Mouse (Mus musculus) cerebellum, postnatal 4 days (tissue): Measurements from ENCODE around the gene Ugt1a10.
"Not testable (repeated sequence)": the region's sequence is repeated elsewhere in the genome, so short reads cannot be mapped to it uniquely, and the experiment has no call there.

ENCODE experiments used
- DNase-seq, 2 experiments: peaks; one replicate each; pipeline ENCODE4 v3.0.0; 2022; ENCODE audit warnings: low spot score in 2 of 2, mixed read lengths in 1 of 2

The Ugt1a10 gene

DNA sequence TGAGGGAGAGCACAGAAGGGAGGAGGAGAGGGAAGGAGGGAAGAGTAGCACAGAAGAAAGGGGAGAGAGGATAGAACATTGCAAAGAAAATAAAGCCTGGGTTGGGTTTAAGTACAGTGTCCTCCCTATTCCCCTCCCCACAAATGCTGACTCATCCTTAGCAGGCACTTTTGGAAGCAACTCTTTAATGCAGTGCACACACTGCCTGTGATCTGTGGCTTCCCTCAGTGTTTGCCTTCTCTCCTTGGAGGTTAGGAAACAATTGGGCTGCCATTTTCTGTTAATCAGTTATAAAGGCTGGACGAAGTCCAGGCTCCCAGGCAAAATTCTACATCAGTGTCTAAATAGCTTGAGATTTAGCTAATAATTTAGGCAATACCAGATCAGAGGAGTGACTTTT is 85.3 kb downstream of the Ugt1a10 start:
- DNase-seq, result not testable (repeated sequence)

DNA sequence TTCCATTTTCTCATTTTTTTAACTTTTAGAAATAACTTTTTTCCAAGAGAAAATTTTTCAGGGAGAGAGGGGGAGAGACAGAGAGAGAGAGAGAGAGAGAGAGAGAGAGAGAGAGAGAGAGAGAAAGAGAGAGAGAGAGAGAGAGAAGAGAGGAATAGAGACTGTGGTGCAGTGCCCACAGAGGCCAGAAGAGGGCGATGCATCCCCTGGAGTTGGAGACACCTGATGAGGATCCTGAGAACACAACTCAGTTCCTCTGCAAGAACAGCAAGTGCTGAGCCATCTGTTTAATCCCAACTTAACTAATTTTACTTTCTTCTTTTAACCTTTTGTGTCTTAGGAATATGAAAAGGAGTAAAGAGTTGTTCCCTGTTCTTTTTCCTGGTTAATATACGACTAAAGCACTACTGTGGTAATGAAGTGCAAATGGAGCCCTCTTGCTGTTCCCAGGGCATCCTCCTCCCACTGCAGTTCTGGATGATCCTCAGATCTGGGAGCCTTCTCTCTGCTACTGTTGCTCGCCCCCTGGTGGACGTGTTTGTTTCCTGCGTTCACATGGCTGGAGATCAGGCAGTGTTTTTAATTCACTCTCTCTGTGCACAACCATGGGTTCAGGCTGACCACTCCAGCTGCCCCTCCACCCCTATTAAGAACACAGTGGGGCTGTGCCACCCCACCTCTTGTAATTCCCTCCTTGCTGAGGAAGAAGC is 88.9 kb downstream of the Ugt1a10 start:
- peak in 1 of 2 experiments; percentile 59 for DNase-seq

DNA sequence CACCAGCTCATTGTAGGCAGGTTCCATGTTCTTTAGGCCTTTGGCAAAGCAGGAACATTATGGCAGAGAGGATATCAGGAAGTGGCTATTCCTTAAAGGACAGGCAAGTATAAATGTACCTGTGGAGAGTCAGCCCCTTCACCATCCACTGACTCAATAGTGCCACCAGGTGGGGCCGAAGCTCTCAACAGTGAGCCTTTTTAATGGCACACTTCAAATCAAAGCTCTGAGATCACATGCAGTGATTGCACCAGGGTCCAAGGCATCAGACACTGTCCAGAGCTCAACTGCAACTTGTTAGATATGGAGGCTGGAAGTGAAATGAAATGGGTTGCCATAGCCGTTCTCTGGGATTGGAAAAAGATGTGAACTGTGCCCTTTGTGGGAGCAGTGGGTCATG is 90.1 kb downstream of the Ugt1a10 start:
- not testable (repeated sequence) for DNase-seq

DNA sequence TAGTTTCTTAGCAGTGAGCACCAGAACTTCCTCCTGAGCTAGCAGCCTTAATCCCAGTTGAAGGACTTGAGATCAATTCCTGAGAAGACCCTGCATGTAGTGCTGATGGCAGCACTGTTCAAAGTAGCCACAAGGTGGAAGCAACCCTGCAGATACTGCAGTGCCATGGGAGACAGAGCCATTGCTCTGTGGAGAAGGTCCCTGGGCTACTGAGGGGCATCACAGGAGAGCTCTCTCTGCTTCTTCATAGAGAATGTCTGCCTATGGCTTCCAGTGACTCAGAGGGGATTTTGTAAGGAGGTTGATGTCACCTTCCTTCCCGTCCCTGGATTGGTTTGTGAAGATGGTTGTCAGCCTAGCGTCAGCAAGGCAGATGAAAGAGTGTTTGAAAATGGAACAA is 94.9 kb downstream of the Ugt1a10 start:
- not testable (repeated sequence) for DNase-seq

DNA sequence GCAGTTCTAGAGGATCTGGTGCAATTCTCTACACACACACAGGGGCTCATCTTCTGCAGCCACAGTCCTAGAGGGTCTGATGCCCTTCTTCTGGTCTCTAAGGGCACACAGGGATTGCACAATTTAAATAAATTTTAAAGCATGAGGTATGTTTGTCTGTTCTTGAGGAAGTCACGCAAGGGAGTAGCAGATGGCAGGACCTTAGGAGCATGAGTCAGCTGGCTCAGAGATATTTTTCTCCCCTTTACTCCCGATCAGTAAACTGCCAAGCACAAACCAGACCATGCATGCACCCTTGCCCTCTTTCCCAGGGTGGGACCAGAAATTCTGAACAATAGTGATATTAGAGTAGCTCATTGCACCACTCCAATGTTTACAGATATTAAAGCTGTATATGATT is 103.2 kb downstream of the Ugt1a10 start:
- DNase-seq, result no peak

DNA sequence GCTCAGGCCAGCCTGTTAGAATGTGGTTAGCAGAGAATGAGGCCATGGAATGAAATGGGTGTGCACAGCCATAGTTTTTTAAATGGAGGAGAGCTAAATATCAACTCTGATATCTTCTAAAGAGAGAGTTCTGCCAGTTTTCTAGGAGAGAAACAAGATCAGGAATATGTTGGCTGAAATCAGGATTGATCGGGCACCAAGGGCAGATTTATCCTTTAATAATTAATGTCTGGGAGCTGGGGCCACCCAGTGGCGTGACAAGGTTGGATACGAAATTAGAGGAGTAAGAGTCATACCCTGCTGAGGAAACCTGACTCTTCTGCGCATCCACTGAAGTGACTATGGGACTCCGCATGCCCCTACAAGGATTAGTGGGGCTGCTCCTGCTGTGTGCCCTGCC is 110.5 kb downstream of the Ugt1a10 start, which contains the start of gene Ugt1a5:
Gene Ugt1a5, plus strand, starts transcription at position 302 of the 400 bp plus-strand sequence.
- no peak for DNase-seq

DNA sequence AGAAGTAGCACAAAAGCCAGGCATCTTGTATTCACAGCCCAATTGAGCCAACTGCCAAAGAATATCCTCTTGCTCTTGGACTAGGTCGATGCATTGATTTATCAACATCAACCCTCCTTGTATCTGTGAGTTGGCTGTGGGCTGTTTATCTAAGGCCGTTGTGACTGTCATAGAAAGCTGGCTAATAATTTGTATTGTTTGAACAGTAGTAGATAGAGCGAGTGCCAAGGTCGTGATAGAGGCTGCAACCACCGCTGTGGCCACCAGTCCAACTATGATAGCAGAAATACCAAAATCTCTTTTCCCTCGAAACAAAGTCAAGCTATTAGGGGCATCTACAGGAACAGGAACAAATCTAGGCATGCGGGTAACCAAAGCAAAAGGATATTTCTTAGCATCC is 117.0 kb downstream of the Ugt1a10 start:
- not testable (repeated sequence) for DNase-seq

DNA sequence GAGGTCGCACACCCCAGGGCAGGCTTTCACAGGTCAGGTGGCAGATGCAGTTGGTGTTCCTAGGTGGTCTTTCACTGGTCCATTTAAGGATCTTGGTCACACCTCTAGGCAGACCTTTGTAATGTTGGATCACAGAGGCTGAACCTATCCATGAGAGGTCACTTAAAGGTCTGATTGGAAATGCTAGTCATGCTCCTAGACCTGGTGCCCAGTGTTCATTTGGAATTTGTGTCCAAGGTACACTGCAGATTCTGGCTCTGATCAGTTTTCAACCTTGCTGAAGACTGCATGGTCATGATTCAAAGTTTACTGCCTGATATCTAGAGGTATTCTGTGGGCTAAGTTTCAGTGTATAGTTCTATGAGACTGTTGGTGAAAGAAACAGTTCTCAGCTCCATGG is 124.5 kb downstream of the Ugt1a10 start:
- no peak for DNase-seq

DNA sequence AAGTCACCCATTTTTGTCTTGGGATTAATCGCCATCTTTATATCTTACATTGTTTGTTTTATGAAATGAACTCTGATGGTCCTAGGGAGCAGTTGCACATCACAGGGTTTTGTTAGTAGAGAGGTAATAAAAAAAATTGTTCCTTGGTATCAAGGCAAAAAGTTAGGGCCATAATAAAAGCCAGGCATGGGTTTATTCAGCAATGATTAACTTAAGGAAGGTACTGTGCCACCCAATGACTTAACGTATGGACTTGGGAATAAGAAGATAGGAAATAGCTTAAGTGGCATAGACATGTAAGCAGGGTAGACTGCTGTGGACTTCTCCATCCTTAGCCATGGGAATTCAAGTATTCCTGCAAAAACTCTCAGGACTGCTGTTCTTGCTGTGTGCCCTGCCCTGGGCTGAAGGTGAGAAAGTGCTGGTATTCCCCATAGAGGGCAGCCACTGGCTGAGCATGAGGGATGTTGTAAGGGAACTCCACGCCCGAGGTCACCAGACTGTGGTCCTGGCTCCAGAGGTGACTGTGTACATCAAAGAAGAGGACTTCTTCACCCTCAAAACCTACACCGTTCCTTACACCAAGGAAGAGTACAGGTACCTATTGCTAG is 131.2 kb downstream of the Ugt1a10 start:
- DNase-seq, result no peak

DNA sequence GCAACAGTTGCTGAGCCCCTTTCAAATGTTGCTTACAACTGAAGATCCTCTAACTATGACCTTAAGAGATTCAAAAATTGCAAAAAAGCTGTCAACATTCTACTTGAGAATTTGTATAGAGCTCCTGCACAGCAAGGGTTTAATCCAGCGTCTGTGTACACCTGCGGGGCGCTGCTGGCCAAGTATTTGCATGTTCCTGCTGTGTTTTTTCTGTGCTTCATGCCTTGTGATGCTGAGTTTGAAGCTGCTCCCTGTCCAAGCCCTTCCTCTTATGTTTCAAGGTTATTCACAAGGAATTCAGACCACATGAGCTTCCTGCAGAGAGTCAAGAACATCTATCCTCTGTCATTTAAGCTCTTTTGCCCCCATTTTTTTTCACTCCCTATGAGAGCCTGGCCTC is 136.9 kb downstream of the Ugt1a10 start:
- DNase-seq, result no peak

DNA sequence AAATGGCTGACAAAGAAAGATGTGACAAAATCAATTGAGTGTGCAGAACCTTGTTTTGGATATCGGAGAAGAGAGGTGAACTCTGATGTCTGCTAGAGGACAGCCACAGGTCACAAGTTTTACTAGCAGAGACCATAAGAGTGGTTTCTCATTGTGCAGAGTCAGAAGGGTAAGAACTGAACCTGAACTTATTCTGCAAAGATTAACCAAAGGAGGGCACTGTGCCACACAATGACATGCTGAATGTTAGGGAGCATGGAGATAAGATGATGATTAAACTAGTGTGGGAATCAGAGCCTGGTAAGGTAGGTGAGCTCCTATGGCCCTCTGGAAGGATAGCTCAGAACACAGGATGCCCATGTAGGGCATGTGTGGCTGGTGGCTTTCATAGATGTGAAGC is 140.5 kb downstream of the Ugt1a10 start:
- no peak for DNase-seq

DNA sequence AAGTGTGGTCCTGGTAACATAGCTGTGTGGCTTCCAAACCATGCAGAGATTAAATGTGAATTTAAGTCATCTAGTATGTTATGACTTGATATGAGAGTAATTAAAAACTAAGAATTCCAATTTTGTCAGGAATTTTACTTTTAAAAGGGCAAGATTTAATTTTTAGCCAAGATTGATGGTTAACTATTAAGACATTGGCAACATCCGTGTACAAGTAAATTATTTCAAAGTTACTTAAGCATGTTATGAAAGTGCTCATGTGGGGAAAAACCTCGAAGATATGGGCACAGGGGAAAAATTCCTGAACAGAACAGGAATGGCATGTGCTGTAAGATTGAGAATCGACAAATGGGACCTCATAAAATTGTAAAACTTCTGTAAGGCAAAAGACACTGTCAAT is 142.3 kb downstream of the Ugt1a10 start:
- DNase-seq, result no peak

DNA sequence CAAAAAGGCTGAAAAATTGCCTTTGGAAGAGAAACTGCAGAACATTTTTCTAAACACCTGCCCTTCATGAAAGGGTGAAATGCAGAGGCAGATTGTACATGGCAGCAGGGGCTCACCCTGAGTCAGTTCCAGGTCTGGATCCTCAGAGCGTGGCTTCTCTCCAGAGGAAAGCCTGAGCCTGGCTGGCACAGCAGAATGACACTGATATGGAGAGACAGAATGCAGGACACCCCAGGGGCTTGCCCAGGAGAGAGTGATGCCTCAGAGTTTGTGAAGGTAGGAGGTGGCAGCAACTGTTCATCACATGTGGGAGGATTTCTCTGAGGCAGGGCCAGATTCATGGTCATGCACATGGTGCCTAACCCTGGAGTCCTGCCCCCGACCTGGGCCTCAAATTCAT is 144.8 kb downstream of the Ugt1a10 start:
- no peak for DNase-seq

DNA sequence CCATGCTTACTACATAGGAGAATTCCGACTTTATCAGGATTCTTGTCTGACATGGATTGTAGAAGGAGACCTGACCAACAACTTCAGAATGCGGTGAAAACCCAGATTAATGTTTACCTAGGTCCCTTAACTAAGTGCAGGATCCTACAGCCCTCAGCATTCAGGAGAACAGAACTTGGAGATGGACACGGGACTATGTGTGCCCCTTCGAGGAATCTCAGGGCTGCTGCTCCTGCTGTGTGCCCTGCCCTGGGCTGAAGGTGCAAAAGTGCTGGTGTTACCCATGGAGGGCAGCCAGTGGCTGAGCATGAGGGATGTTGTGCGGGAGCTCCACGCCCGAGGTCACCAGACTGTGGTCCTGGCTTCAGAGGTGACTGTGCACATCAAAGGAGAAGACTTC is 145.3 kb downstream of the Ugt1a10 start, which contains the start of gene Ugt1a2:
Gene Ugt1a2, plus strand, starts transcription at position 146 of the 400 bp plus-strand sequence.
- no peak for DNase-seq

DNA sequence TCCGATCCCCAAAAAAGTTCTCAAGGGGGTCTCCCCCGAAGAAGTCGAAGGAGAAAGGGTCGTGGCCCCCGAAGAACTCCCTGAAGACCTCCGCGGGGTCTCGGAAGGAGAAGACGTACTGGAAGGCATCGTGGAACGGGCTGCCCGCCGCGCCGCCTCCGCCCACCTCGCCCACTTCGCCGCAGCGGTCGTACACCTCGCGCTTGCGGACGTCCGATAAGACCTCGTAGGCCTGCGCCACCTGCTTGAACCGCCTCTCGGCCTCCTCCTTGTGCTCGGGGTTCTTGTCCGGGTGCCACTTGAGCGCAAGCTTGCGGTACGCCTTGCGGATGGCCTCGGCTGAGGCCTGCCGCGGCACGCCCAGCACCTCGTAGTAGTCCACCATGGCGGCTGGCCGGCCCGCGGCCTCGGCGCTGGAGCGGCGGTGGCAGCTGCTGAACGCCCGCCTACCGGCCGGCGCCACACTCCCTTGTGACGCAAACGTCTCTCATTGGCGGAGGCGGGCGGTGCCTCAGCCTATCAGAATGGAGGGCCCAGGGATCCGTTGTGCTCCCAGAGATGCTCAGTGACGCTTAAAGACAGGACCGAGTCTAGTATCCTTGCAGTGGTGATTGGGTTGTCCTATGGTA is 150.2 kb downstream of the Ugt1a10 start, which contains the start of gene Dnajb3:
Gene Dnajb3, minus strand, starts transcription at position 489 of the 629 bp plus-strand sequence.
- DNase-seq, result peak; percentile 55 to 80

DNA sequence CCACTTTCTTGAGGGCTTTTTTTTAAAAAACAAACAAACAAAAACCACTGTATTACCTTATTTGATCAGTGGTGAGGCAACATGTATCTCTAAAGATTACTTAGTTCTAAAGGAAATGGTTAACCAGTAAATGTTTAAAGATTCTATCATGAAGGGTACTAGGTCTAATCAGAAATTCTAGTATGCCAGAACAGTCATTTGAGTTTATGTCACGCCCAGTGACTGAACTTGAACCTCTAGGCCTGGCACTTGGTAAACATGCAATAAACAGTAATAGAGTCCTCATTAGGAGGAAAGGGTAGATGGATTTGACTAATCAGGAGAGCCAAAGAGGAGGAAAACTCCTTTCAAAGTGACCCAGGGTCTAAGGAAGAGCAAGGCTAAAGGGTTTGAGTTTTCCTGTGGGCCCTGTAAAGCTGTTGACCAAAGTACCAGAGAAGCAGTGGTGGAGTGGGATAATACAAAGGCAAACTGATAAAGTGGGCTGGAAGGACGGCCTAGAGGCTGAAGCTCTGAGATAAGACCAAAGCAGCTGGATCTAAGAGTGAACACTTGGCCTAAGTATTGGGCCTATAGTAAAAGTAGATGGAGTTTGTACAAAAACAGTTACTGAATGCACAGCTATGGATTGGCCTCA is 151.8 kb downstream of the Ugt1a10 start:
- no peak for DNase-seq

DNA sequence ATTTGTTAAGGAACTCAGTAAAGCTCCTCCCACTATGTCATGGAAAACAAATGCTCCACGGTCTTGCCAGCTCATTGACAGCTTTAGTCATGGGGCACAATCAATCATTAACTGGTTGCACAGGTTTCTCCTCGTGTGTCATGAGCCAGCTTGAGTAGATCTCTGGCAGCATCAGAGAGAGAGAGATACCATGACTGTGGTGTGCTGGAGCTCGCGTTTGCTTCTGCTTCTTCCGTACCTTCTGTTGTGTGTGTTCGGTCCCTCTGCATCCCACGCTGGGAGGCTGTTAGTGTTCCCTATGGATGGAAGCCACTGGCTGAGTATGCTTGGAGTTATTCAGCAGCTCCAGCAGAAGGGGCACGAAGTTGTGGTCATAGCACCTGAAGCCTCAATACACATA is 156.6 kb downstream of the Ugt1a10 start, which contains the start of gene Ugt1a1:
Gene Ugt1a1, plus strand, starts transcription at position 148 of the 400 bp plus-strand sequence.
- DNase-seq, result no peak

DNA sequence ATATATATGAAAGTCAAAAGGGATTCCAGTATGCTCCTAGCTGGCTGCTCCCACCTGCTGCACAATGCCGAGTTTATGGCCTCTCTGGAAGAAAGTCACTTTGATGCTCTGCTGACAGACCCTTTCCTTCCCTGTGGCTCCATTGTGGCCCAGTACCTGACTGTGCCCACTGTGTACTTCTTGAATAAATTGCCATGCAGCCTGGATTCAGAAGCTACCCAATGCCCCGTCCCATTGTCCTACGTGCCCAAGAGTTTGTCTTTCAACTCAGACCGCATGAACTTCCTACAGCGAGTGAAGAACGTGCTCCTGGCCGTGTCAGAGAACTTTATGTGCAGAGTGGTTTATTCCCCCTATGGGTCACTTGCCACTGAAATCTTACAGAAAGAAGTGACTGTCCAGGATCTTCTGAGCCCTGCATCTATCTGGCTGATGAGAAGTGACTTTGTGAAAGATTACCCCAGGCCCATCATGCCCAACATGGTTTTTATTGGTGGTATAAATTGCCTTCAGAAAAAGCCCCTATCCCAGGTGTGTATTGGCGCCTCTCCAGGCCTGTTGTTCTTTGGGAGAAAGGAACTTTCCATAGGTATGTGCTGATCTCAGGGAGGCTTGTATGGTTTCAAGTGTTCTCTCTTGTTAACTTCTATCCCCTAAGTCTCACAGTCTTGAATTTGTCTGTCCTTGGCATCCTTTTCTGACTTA is 157.3 kb downstream of the Ugt1a10 start:
- DNase-seq, result no peak

DNA sequence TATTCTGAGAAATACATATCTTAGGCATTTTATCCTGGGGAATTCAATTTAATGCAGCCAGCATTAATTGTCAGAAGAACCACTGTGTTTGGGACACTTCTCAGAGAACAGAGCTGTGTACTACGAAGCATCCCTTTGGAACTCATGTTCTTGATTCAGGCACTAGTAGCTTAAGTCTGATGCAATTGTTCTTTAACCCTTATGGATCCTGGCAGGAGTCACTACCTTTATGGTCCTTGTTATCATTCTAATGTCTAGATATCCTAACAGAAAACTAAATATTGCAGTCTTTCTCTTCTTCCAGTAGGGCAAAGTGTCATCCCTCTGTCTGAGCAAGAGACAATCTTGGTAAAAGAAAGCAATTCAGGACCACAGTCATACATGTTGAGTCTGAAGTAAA is 157.9 kb downstream of the Ugt1a10 start:
- DNase-seq, result no peak

DNA sequence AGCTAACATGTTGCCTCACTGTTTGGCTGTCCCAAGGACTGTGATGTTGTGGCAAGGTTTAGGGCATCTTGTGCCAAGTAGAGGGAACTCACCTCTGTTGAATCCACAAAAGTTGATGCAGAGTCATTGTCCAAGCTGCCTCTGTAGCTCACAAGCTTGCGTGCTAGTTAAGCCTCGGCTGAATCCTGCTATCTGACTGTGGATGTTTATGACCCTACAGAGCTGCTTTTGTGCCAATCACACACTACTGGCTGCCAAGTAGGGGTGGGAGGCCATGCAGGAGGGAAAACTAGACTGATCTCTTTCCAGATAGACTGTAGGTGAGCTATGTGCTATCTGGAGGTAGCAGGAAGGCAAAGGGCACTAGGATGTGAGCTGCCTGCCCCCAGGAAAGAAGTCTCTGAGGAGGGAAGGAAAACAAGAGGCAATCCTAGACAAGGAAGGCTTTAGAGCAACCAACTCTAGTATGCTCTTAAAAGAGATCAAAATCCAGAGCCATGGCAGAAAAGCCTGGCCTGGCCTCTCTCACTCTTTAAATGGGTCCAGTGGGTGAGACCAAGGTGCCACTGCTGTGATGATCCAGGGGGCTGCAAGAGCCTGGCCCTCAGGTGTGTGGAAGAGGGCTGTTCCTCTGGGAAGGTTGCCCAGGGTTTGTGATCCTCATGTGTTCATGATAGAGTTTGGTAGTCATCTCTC is 158.7 kb downstream of the Ugt1a10 start:
- no peak for DNase-seq

DNA sequence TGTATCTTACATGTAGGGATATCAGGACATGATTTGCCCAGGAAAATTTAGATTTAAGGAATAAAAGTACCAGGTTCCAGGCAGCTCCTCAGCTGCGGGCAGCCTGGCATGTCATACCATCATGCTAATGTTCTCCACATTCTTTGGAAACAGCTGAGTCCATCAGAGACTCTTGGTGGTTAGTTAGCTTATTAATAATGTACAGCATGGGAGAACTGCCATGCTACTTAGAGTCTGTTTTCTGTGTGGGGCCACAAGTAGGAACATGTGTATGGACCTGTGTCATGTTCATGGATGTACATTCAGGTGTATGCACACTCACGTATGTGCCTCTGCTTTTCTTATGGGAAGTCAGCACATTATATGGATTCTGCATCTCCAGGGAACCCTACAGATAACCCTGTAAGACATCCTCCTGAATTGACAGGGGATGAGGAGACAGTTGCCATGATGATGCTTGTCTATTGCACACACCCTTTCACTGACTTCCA is 159.3 kb downstream of the Ugt1a10 start:
- DNase-seq, result no peak
